Comparison of ENCODE assay signal across 7 mouse cellular contexts in the genomic region with DNA sequence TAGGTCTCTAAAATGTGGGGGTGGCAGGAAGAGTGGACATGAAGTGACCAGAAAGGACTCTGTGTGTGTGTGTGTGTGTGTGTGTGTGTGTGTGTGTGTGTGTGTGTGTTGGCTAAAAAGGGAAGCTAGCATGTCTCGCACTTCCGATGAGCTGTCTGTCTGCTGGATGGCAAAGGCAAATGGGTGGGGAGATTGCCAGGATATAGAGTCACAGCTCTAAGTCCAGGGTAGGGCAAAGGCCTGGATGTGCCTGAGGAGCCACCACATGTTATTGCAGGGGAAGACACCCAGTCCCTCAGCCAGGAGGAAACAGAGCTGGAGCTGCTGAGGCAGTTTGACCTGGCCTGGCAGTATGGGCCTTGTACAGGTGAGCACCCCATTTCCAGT. TPM values are rescaled to one million over a fixed set of nuclear protein-coding genes. Genes with fewer than 3 reads are reported as not detected.
A peak's percentile ranks its signal among the peaks of the same experiment; 100 is the strongest.
DNase-seq lines count a peak whose midpoint lies in the region; ATAC-seq lines count a peak whose summit lies in the region.

No protein-coding gene starts in this region.

- H3K9me3 ChIP-seq in embryonic facial prominence, embryonic 14.5 days (ENCODE audit: control insufficient read depth, low read length), result no peaks in the 10 kb centered on the region
- H3K9me3 ChIP-seq in intestine, embryonic 16.5 days (ENCODE audit: control insufficient read depth, low read length), result no peaks in the 10 kb centered on the region
- H3K9me3 ChIP-seq in midbrain, embryonic 16.5 days (replicated peaks; ENCODE audit: control insufficient read depth, low read length, poor library complexity, severe bottlenecking), result no peaks in the 10 kb centered on the region

- H3K4me1 ChIP-seq in embryonic facial prominence, embryonic 14.5 days (ENCODE audit: control insufficient read depth, insufficient read depth, low read length), result peaks cover 10% of the 10 kb centered on the region; the same call in 1 of the 2 replicates
- H3K4me1 ChIP-seq in intestine, embryonic 16.5 days (ENCODE audit: control insufficient read depth, insufficient read depth, low read length), result peaks cover 32% of the 10 kb centered on the region
- H3K4me1 ChIP-seq in midbrain, embryonic 16.5 days (ENCODE audit: control insufficient read depth, insufficient read depth, low read length), result peaks cover 11% of the 10 kb centered on the region

- H3K4me2 ChIP-seq in embryonic facial prominence, embryonic 14.5 days (ENCODE audit: low read depth, low read length), result peak overlapping the region; percentile 85
- peak overlapping the region; percentile 80 for H3K4me2 ChIP-seq in intestine, embryonic 16.5 days (ENCODE audit: low read depth, low read length)
- H3K4me2 ChIP-seq in midbrain, embryonic 16.5 days (ENCODE audit: low read length), result peak overlapping the region; percentile 83

- DNase-seq in spleen, postnatal 36 days (ENCODE audit: low spot score in 2 of 2), result peak; percentile 72 to 77
- no peak for DNase-seq in spleen, adult 12 weeks (ENCODE audit: low spot score)
- DNase-seq in embryonic facial prominence, embryonic 14.5 days (ENCODE audit: low spot score), result no peak
- no peak for DNase-seq in cerebellum, postnatal 36 days
- no peak for DNase-seq in gastrocnemius, postnatal 25 days

- H3K36me3 ChIP-seq in embryonic facial prominence, embryonic 14.5 days (ENCODE audit: control insufficient read depth, insufficient read depth, low read length), result no peaks in the 10 kb centered on the region
- H3K36me3 ChIP-seq in intestine, embryonic 16.5 days (ENCODE audit: control insufficient read depth, insufficient read depth, low read length), result no peaks in the 10 kb centered on the region
- H3K36me3 ChIP-seq in midbrain, embryonic 16.5 days (ENCODE audit: control insufficient read depth, insufficient read depth, low read length), result no peaks in the 10 kb centered on the region

- H3K9ac ChIP-seq in embryonic facial prominence, embryonic 14.5 days (ENCODE audit: low read depth, low read length), result peak overlapping the region; percentile 73
- H3K9ac ChIP-seq in intestine, embryonic 16.5 days (ENCODE audit: low read depth, low read length), result peak overlapping the region; percentile 72
- peak overlapping the region; percentile 75 for H3K9ac ChIP-seq in midbrain, embryonic 16.5 days (ENCODE audit: low read depth, low read length)

- ATAC-seq in embryonic facial prominence, embryonic 14.5 days (ENCODE audit: low read depth), result no peak
- ATAC-seq in intestine, embryonic 16.5 days, result peak; percentile 26
- ATAC-seq in midbrain, embryonic 16.5 days, result peak; percentile 37; the same call in 1 of the 2 replicates

- WGBS in embryonic facial prominence, embryonic 14.5 days, result 72% methylated on average over 2 of the region's 2 CpGs
- WGBS in intestine, embryonic 16.5 days, result 16% methylated on average over 2 of the region's 2 CpGs
- WGBS in midbrain, embryonic 16.5 days, result 24% methylated on average over 2 of the region's 2 CpGs

- H3K27me3 ChIP-seq in embryonic facial prominence, embryonic 14.5 days (replicated peaks; ENCODE audit: control insufficient read depth, insufficient read depth, low read length), result no peaks in the 10 kb centered on the region
- H3K27me3 ChIP-seq in intestine, embryonic 16.5 days (replicated peaks; ENCODE audit: control insufficient read depth, insufficient read depth, low read length), result no peaks in the 10 kb centered on the region
- peaks cover 5% of the 10 kb centered on the region; the same call in 1 of the 2 replicates for H3K27me3 ChIP-seq in midbrain, embryonic 16.5 days (ENCODE audit: control insufficient read depth, insufficient read depth, low read depth, low read length)

- H3K4me3 ChIP-seq in embryonic facial prominence, embryonic 14.5 days (ENCODE audit: low read depth, low read length), result peak overlapping the region; percentile 59
- peak overlapping the region; percentile 62 for H3K4me3 ChIP-seq in intestine, embryonic 16.5 days (ENCODE audit: low read length)
- H3K4me3 ChIP-seq in midbrain, embryonic 16.5 days (ENCODE audit: low read depth, low read length), result peak overlapping the region; percentile 64

- peak overlapping the region; percentile 61; the same call in 1 of the 2 replicates for H3K27ac ChIP-seq in embryonic facial prominence, embryonic 14.5 days (replicated peaks; ENCODE audit: low read depth, low read length)
- H3K27ac ChIP-seq in intestine, embryonic 16.5 days (ENCODE audit: low read length), result peak overlapping the region; percentile 84
- peak overlapping the region; percentile 76; the same call in 1 of the 2 replicates for H3K27ac ChIP-seq in midbrain, embryonic 16.5 days (ENCODE audit: low read length)

RNA-seq across cellular contexts. Expression of gene Pold4, which starts 0.5 kb away (rescaled TPM):
- 28.1 and 31.3 TPM in 2 replicates for polyA plus RNA-seq in embryonic facial prominence, embryonic 14.5 days (2014; fragmentation: Nextera tagmentation; extraction: Ambion mirVana)
- polyA plus RNA-seq in intestine, embryonic 16.5 days (2015; fragmentation: Nextera tagmentation; extraction: Ambion mirVana), result 46.7 and 52.9 TPM in 2 replicates
- 18.5 and 19.2 TPM in 2 replicates for polyA plus RNA-seq in midbrain, embryonic 16.5 days (2015; fragmentation: Nextera tagmentation; extraction: Ambion mirVana)
- 10 to 100 TPM; 13.0 to 21.1 TPM for total RNA-seq in gastrocnemius, postnatal 25 days (2021)

RNA-seq across cellular contexts. Expression of gene AC109138.7, which starts 18.0 kb away (rescaled TPM):
- not detected in 2 replicates for polyA plus RNA-seq in embryonic facial prominence, embryonic 14.5 days (2014; fragmentation: Nextera tagmentation; extraction: Ambion mirVana)
- polyA plus RNA-seq in intestine, embryonic 16.5 days (2015; fragmentation: Nextera tagmentation; extraction: Ambion mirVana), result not detected in 2 replicates
- polyA plus RNA-seq in midbrain, embryonic 16.5 days (2015; fragmentation: Nextera tagmentation; extraction: Ambion mirVana), result not detected in 2 replicates
- total RNA-seq in gastrocnemius, postnatal 25 days (2021), result not detected

RNA-seq across cellular contexts. Expression of gene Clcf1, which starts 18.1 kb away (rescaled TPM):
- polyA plus RNA-seq in embryonic facial prominence, embryonic 14.5 days (2014; fragmentation: Nextera tagmentation; extraction: Ambion mirVana), result 6.0 and 6.3 TPM in 2 replicates
- 5.9 TPM in 2 replicates for polyA plus RNA-seq in intestine, embryonic 16.5 days (2015; fragmentation: Nextera tagmentation; extraction: Ambion mirVana)
- polyA plus RNA-seq in midbrain, embryonic 16.5 days (2015; fragmentation: Nextera tagmentation; extraction: Ambion mirVana), result 0.40 and 0.68 TPM in 2 replicates
- under 1 TPM; 0.28 to 0.59 TPM for total RNA-seq in gastrocnemius, postnatal 25 days (2021)

RNA-seq across cellular contexts. Expression of gene Rad9a, which starts 30.7 kb away (rescaled TPM):
- 28.9 and 32.4 TPM in 2 replicates for polyA plus RNA-seq in embryonic facial prominence, embryonic 14.5 days (2014; fragmentation: Nextera tagmentation; extraction: Ambion mirVana)
- 31.7 and 34.2 TPM in 2 replicates for polyA plus RNA-seq in intestine, embryonic 16.5 days (2015; fragmentation: Nextera tagmentation; extraction: Ambion mirVana)
- polyA plus RNA-seq in midbrain, embryonic 16.5 days (2015; fragmentation: Nextera tagmentation; extraction: Ambion mirVana), result 24.1 and 25.0 TPM in 2 replicates
- total RNA-seq in gastrocnemius, postnatal 25 days (2021), result 1 to 10 TPM; 2.5 to 3.5 TPM

RNA-seq across cellular contexts. Expression of gene Ssh3, which starts 36.8 kb away (rescaled TPM):
- 16.3 and 16.6 TPM in 2 replicates for polyA plus RNA-seq in embryonic facial prominence, embryonic 14.5 days (2014; fragmentation: Nextera tagmentation; extraction: Ambion mirVana)
- 31.8 and 33.6 TPM in 2 replicates for polyA plus RNA-seq in intestine, embryonic 16.5 days (2015; fragmentation: Nextera tagmentation; extraction: Ambion mirVana)
- 14.7 and 19.6 TPM in 2 replicates for polyA plus RNA-seq in midbrain, embryonic 16.5 days (2015; fragmentation: Nextera tagmentation; extraction: Ambion mirVana)
- 1 to 10 TPM; 3.4 to 3.9 TPM for total RNA-seq in gastrocnemius, postnatal 25 days (2021)

Comparison
In these comparisons a context has a peak if more than half of its experiments do, and no peak if none do; other contexts are left out.
1. DNase-seq: peak in spleen, postnatal 36 days (2 of 2); none in spleen, adult 12 weeks (single experiment), embryonic facial prominence, embryonic 14.5 days (single experiment), cerebellum, postnatal 36 days (0 of 2) and gastrocnemius, postnatal 25 days (single experiment).
2. Peak in every context shown above with its lines, with median percentiles within 50 percentile points of each other: H3K27ac ChIP-seq, H3K4me2 ChIP-seq, H3K4me3 ChIP-seq and H3K9ac ChIP-seq.